Mouse (Mus musculus): Measurements from ENCODE around the gene Lcorl. TPM values are rescaled to one million over a fixed set of nuclear protein-coding genes. Genes with fewer than 3 reads are reported as not detected.

Lcorl gene
- 42.3 and 45.0 TPM in 2 replicates for polyA plus RNA-seq (2014; fragmentation: Nextera tagmentation; extraction: Ambion mirVana)

DNA sequence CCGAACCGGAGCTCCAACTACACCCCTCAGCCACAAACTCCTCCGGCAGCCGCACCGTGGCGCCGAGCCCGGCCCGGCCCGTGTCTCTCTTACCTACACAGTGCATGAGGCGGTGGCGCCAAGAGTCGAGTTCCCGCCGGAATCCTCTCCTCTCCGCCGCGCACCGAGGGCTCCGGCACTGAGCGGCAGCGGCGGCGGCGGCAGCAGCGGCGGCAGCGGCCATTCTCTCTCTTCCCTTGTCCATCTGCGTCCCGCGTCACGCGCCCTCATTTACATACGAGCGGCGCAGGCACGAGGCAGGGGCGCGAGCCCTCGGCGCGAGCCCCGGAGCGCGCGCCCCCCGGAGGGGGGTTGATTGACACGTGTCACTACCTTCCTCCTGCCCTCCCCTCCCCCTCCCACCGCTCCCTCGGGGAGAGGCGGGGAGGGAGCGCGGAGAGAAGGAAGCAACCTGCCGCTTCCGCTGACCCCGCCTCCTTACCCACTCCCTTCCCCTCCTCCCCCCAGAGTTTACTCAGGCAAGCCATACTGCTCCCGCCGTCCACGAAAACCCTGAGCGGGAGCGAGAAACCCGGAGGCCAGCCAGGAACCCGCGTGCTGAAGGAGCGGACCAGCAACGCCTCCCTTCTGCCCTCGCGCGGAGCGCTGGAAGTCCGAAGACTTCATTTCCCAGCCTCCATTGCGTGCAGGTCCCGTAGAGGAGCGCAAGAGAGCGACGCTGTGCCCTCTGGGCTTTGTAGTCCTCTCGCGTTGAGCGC lies at the start of gene Lcorl:
TSS of gene Lcorl (minus strand) at position 362 of the 758 bp plus-strand sequence.
- peak; percentile 96 for ATAC-seq (ENCODE audit: low FRiP score)
- Histone ChIP-seq H3K9me3 (ENCODE audit: control insufficient read depth, low read length) (no peaks in the 10 kb centered on the region), H3K4me1 (replicated peaks; ENCODE audit: control insufficient read depth, insufficient read depth, low read length) (peaks cover 3% of the 10 kb centered on the region; the same call in 1 of the 2 replicates), H3K27ac (ENCODE audit: low read depth, low read length) (peak within 1 kb of the TSS; percentile 99), H3K9ac (ENCODE audit: low read depth, low read length) (peak within 1 kb of the TSS; percentile 96), H3K36me3 (ENCODE audit: control insufficient read depth, insufficient read depth, low read length) (no peaks in the 10 kb centered on the region), H3K4me2 (replicated peaks; ENCODE audit: low read depth, low read length) (peak within 1 kb of the TSS; percentile 52), H3K4me3 (ENCODE audit: low read depth, low read length) (peak within 1 kb of the TSS; percentile 97), H3K27me3 (ENCODE audit: control insufficient read depth, insufficient read depth, low read length) (no peaks in the 10 kb centered on the region)
- under 1% methylated on average over 48 of the region's 79 CpGs for WGBS
- DNase-seq (ENCODE audit: low spot score) = peak; percentile 96

DNA sequence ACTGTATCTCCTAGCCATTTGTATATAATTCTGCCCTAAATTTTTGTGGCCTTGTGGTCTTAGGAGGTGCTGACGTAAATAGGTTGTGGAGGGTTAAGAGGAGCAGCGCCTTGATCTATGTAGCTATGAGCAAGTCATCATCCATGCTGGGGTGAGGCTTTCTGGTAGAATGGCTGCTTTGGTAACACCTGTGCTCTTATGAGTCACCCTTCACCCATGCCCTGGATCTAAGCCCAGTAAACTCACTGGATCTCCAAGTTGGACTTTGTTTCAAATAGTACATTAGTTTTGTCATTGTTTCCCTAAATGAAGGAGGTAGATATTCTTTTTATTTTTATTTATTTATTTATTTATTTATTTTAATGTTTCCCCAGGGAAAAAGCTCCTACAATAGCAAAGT lies 47.3 kb upstream of the Lcorl start:
- Histone ChIP-seq H3K4me3 (ENCODE audit: low read depth, low read length) (no peak overlapping the region), H3K36me3 (ENCODE audit: control insufficient read depth, insufficient read depth, low read length) (no peaks in the 10 kb centered on the region), H3K4me2 (replicated peaks; ENCODE audit: low read depth, low read length) (no peak overlapping the region), H3K27ac (ENCODE audit: low read depth, low read length) (no peak overlapping the region), H3K9me3 (ENCODE audit: control insufficient read depth, low read length) (no peaks in the 10 kb centered on the region), H3K27me3 (ENCODE audit: control insufficient read depth, insufficient read depth, low read length) (no peaks in the 10 kb centered on the region), H3K4me1 (replicated peaks; ENCODE audit: control insufficient read depth, insufficient read depth, low read length) (no peaks in the 10 kb centered on the region), H3K9ac (ENCODE audit: low read depth, low read length) (no peak overlapping the region)
- ATAC-seq (ENCODE audit: low FRiP score) (no peak), DNase-seq (ENCODE audit: low spot score) (no peak)
- WGBS = 94% methylated on average over 2 of the region's 2 CpGs

DNA sequence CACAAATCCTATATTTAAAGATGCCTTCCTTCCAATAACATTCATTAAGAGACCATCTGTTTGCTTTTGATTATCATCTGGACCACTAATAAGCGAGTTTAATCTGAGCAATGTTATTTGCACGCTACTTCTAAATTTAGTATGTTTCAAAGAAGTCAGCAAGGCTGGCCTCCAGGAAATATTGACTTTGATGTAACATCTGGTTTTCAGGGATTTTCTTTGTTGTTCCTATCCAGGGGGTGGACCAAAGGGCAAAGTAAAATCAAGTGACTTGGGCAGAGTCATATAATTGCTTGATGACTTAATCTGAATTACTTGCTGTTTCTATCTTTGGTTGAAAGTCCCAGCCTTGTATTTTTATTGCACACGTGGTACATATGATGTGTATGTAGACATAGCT lies 45.8 kb upstream of the Lcorl start:
- no peaks in the 10 kb centered on the region for H3K36me3 ChIP-seq (ENCODE audit: control insufficient read depth, insufficient read depth, low read length)
- DNase-seq (ENCODE audit: low spot score) (no peak), ATAC-seq (ENCODE audit: low FRiP score) (no peak)
- no peak overlapping the region for H3K27ac ChIP-seq (ENCODE audit: low read depth, low read length)
- H3K4me1 ChIP-seq (replicated peaks; ENCODE audit: control insufficient read depth, insufficient read depth, low read length) = no peaks in the 10 kb centered on the region
- H3K9ac ChIP-seq (ENCODE audit: low read depth, low read length) = no peak overlapping the region
- WGBS = 67% methylated on average over 3 of the region's 3 CpGs
- H3K4me3 ChIP-seq (ENCODE audit: low read depth, low read length) = no peak overlapping the region
- H3K9me3 ChIP-seq (ENCODE audit: control insufficient read depth, low read length) = no peaks in the 10 kb centered on the region
- H3K27me3 ChIP-seq (ENCODE audit: control insufficient read depth, insufficient read depth, low read length) = no peaks in the 10 kb centered on the region
- H3K4me2 ChIP-seq (replicated peaks; ENCODE audit: low read depth, low read length) = no peak overlapping the region

DNA sequence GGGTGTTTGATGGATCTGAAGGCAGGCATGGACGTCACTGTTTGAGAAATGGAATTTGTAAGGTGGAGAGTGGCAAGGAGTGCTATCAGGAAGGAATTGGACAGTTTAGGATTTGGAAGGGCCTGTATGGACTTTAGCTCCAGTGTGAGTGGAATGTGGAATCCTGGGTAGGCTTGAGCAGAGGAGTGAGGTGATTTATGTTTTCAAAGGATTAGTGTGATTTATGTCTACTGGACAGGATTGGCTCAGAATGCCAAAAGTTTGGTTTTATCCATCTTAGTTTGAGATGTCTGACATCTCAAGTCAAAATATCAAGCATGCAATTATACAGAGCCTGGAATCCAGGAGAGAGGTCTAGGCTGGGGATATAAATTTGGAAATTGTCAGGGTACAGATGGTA lies 37.9 kb upstream of the Lcorl start:
- Histone ChIP-seq H3K4me3 (ENCODE audit: low read depth, low read length) (no peak overlapping the region), H3K4me1 (replicated peaks; ENCODE audit: control insufficient read depth, insufficient read depth, low read length) (no peaks in the 10 kb centered on the region), H3K4me2 (replicated peaks; ENCODE audit: low read depth, low read length) (no peak overlapping the region), H3K9ac (ENCODE audit: low read depth, low read length) (no peak overlapping the region), H3K27me3 (ENCODE audit: control insufficient read depth, insufficient read depth, low read length) (no peaks in the 10 kb centered on the region), H3K9me3 (ENCODE audit: control insufficient read depth, low read length) (no peaks in the 10 kb centered on the region), H3K36me3 (ENCODE audit: control insufficient read depth, insufficient read depth, low read length) (no peaks in the 10 kb centered on the region), H3K27ac (ENCODE audit: low read depth, low read length) (no peak overlapping the region)
- WGBS = 78% methylated on average over 1 of the region's 1 CpGs
- ATAC-seq (ENCODE audit: low FRiP score) (no peak), DNase-seq (ENCODE audit: low spot score) (no peak)

DNA sequence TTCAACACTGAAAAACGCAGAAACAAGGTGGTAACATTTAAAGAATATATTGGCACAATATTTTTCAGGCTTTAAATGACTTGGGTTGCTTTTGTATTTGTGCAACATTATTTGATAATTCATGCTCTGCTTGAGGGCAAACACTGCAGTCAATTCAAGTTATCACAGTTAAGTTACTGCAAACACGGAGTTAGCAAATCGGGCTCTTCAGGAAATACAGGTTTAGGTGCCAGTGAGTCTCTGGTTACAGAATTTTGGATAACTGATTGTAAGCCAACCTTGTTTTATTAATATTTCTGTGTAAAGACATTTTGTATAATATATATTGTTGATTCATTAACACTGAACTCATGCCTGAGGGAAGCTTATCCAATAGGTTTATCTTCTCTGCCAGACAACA lies 36.3 kb upstream of the Lcorl start:
- Histone ChIP-seq H3K36me3 (ENCODE audit: control insufficient read depth, insufficient read depth, low read length) (no peaks in the 10 kb centered on the region), H3K9ac (ENCODE audit: low read depth, low read length) (no peak overlapping the region), H3K4me1 (replicated peaks; ENCODE audit: control insufficient read depth, insufficient read depth, low read length) (no peaks in the 10 kb centered on the region), H3K9me3 (ENCODE audit: control insufficient read depth, low read length) (no peaks in the 10 kb centered on the region), H3K4me2 (replicated peaks; ENCODE audit: low read depth, low read length) (no peak overlapping the region), H3K27ac (ENCODE audit: low read depth, low read length) (no peak overlapping the region), H3K27me3 (ENCODE audit: control insufficient read depth, insufficient read depth, low read length) (no peaks in the 10 kb centered on the region), H3K4me3 (ENCODE audit: low read depth, low read length) (no peak overlapping the region)
- no peak for ATAC-seq (ENCODE audit: low FRiP score)
- no peak for DNase-seq (ENCODE audit: low spot score)
- WGBS = 84% methylated on average over 3 of the region's 3 CpGs

DNA sequence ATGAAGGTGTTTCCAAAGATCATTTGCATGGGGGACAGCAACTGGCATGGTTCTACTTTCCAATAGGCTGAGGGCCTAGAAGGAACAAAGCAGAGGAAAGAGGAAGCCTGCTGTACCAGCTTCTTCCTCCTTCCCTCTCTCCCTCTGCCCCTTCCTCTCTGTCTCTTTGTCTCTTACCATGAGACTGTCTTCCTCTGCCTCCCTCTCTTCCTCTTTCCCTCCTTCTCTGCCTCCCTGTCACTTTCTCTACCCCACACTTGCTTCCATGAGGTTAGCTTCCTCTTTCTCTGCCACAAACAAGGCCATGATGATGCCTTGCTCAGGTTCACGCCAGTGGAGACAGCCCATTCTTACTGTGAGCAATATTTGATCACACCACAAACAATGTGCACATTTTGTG lies 18.9 kb upstream of the Lcorl start:
- Histone ChIP-seq H3K9ac (ENCODE audit: low read depth, low read length) (no peak overlapping the region), H3K36me3 (ENCODE audit: control insufficient read depth, insufficient read depth, low read length) (no peaks in the 10 kb centered on the region), H3K4me3 (ENCODE audit: low read depth, low read length) (no peak overlapping the region), H3K9me3 (ENCODE audit: control insufficient read depth, low read length) (no peaks in the 10 kb centered on the region), H3K27ac (ENCODE audit: low read depth, low read length) (no peak overlapping the region), H3K4me2 (replicated peaks; ENCODE audit: low read depth, low read length) (no peak overlapping the region), H3K27me3 (ENCODE audit: control insufficient read depth, insufficient read depth, low read length) (no peaks in the 10 kb centered on the region), H3K4me1 (replicated peaks; ENCODE audit: control insufficient read depth, insufficient read depth, low read length) (no peaks in the 10 kb centered on the region)
- DNase-seq (ENCODE audit: low spot score) (no peak), ATAC-seq (ENCODE audit: low FRiP score) (no peak)
- 88% methylated on average over 1 of the region's 1 CpGs for WGBS

DNA sequence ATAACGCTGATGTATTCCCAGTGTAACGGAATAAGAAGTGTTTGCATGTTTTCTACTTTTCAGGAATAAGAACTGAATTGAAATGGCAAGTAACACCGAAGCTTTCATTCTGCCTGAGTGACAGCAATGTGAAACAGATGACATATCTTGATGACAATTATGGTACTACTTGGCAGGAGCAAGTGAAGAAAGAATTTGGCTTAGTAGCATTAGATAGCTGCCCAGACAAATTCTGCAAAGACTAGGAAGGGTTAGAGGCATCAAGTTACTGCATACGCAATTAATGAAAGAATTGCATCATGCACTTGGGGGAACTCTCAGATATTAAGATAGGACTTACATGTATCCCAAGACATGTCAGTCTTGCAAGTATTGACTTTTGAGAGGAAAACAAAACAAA lies 18.1 kb upstream of the Lcorl start:
- Histone ChIP-seq H3K4me1 (replicated peaks; ENCODE audit: control insufficient read depth, insufficient read depth, low read length) (no peaks in the 10 kb centered on the region), H3K9ac (ENCODE audit: low read depth, low read length) (no peak overlapping the region), H3K9me3 (ENCODE audit: control insufficient read depth, low read length) (no peaks in the 10 kb centered on the region), H3K36me3 (ENCODE audit: control insufficient read depth, insufficient read depth, low read length) (no peaks in the 10 kb centered on the region), H3K4me2 (replicated peaks; ENCODE audit: low read depth, low read length) (no peak overlapping the region), H3K4me3 (ENCODE audit: low read depth, low read length) (no peak overlapping the region), H3K27ac (ENCODE audit: low read depth, low read length) (no peak overlapping the region), H3K27me3 (ENCODE audit: control insufficient read depth, insufficient read depth, low read length) (no peaks in the 10 kb centered on the region)
- ATAC-seq (ENCODE audit: low FRiP score) = no peak
- no peak for DNase-seq (ENCODE audit: low spot score)
- WGBS = 87% methylated on average over 4 of the region's 4 CpGs

DNA sequence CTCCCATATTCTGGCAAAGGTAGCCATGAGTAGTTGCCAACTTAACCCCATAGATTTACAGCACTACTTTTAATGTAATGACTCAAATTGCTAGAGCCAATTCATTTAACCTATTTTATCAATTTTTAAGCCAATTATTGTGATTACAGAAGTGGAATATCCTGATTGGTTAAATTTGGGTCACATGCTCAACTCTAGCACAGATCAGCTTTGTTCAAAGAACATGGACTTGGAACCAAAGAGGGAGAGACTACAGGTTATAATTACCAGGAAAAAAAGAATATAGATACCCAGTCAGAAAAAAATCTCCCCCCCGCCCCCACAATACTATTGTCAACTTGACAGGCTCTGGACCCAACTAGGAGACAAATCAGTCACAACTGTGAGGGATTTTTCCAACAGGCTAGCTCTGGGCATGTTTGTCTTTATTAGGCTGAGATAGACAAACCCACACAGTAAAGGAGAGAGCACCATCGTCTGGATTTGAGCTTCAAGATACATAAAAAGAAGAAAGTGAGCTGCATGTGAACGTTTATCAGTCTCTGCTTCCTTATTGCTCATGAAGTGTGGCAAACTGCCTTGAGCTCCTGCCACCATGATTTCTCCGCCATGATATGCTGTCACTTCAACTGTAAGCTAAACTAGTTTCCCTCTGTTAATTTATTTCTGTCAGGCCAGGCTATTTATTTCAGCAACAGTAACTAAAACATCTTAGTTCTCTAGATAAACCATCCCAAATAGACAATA lies 17.0 kb upstream of the Lcorl start:
- no peaks in the 10 kb centered on the region for H3K9me3 ChIP-seq (ENCODE audit: control insufficient read depth, low read length)
- WGBS = 84% methylated on average over 4 of the region's 4 CpGs
- H3K4me3 ChIP-seq (ENCODE audit: low read depth, low read length) = no peak overlapping the region
- no peaks in the 10 kb centered on the region for H3K27me3 ChIP-seq (ENCODE audit: control insufficient read depth, insufficient read depth, low read length)
- H3K9ac ChIP-seq (ENCODE audit: low read depth, low read length) = no peak overlapping the region
- H3K4me1 ChIP-seq (replicated peaks; ENCODE audit: control insufficient read depth, insufficient read depth, low read length) = no peaks in the 10 kb centered on the region
- no peak for ATAC-seq (ENCODE audit: low FRiP score)
- H3K27ac ChIP-seq (ENCODE audit: low read depth, low read length) = no peak overlapping the region
- no peak overlapping the region for H3K4me2 ChIP-seq (replicated peaks; ENCODE audit: low read depth, low read length)
- H3K36me3 ChIP-seq (ENCODE audit: control insufficient read depth, insufficient read depth, low read length) = no peaks in the 10 kb centered on the region
- DNase-seq (ENCODE audit: low spot score) = no peak

DNA sequence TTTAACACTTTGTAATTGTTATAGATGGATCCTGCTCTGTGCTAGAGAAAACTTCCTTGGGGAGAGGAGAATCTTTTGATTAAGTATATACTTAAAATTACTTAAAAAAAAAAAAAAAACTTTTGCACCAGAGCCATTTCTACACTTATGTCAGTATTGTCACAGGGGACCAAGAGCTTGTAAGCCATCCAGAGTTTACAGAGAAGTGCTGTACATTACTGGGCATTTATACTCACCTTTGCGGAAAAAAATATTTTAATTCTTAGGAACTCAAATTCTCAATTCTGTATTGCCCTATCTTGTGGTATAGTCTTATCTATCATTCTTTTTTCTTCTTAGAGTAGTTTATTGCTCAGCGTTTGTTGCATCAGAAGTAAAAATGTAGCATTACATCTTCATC lies 953 bp upstream of the Lcorl start:
- DNase-seq (ENCODE audit: low spot score) (no peak), ATAC-seq (ENCODE audit: low FRiP score) (no peak)
- Histone ChIP-seq H3K9ac (ENCODE audit: low read depth, low read length) (no peak overlapping the region), H3K27ac (ENCODE audit: low read depth, low read length) (no peak overlapping the region), H3K4me3 (ENCODE audit: low read depth, low read length) (no peak overlapping the region), H3K4me2 (replicated peaks; ENCODE audit: low read depth, low read length) (peak overlapping the region; percentile 52; the same call in 1 of the 2 replicates), H3K4me1 (replicated peaks; ENCODE audit: control insufficient read depth, insufficient read depth, low read length) (peaks cover 3% of the 10 kb centered on the region; the same call in 1 of the 2 replicates), H3K27me3 (ENCODE audit: control insufficient read depth, insufficient read depth, low read length) (no peaks in the 10 kb centered on the region), H3K9me3 (ENCODE audit: control insufficient read depth, low read length) (no peaks in the 10 kb centered on the region), H3K36me3 (ENCODE audit: control insufficient read depth, insufficient read depth, low read length) (no peaks in the 10 kb centered on the region)
- 69% methylated on average over 2 of the region's 2 CpGs for WGBS

Measured in hindbrain, embryonic 11.5 days (tissue).